Comparison of ENCODE assay signal across 15 mouse cellular contexts in the genomic region with DNA sequence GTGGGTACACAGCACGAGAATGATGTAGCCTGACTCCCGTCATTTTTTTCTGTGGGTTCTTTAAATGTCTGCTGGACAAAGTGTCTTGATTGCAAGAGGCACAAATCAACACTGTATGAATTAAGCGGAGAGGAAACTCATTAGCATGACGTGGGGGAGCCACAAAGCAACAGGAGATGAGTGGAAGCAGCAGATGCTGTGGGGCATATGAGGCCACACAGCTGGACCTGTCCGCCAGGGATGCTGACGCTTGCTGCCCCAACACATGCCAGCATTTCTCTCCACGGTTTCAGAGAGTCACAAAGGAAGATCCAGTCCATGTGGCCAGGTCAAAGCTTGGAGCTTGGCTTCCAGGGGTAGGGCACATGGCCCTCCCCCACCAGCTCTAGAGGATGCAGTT.
DNase-seq lines count a peak whose midpoint lies in the region; ATAC-seq and TF ChIP-seq lines count a peak whose summit lies in the region.
"Had no signal": no experiment of that assay in that cellular context is flagged by ENCODE, and none has a peak within 500 bp of the region (broad histone marks: within the 10 kb centered on the region; RNA-seq: fewer than 3 reads in every experiment).

No protein-coding gene starts in this region.

- ATAC-seq in forebrain, embryonic 13.5 days: peak; percentile 51; the same call in 1 of the 2 replicates
- no peak for ATAC-seq in forebrain, embryonic 11.5 days (replicated peaks; ENCODE audit: low FRiP score)
- ATAC-seq: liver, postnatal 0 days had no signal

- H3K9me3 ChIP-seq in forebrain, embryonic 13.5 days (replicated peaks): no peaks in the 10 kb centered on the region
- no peaks in the 10 kb centered on the region for H3K9me3 ChIP-seq in forebrain, embryonic 11.5 days (ENCODE audit: control insufficient read depth, low read length)
- H3K9me3 ChIP-seq: embryonic facial prominence, embryonic 10.5 days; heart, embryonic 15.5 days; kidney, embryonic 15.5 days; limb, embryonic 13.5 days had no signal

- H3K27me3 ChIP-seq in forebrain, embryonic 13.5 days: no peaks in the 10 kb centered on the region
- no peaks in the 10 kb centered on the region for H3K27me3 ChIP-seq in forebrain, embryonic 11.5 days (ENCODE audit: control insufficient read depth, insufficient read depth, low read length)
- H3K27me3 ChIP-seq: heart, embryonic 15.5 days; kidney, embryonic 15.5 days; limb, embryonic 13.5 days had no signal

- WGBS in forebrain, embryonic 13.5 days: 38% methylated on average over 7 of the region's 7 CpGs
- WGBS in forebrain, embryonic 11.5 days: 57% methylated on average over 7 of the region's 7 CpGs

- no peak for TF ChIP-seq CTCF in layer of hippocampus, adult 2 months (conservative IDR thresholded peaks at IDR 0.05)

- no peak for DNase-seq in forebrain, embryonic 11.5 days (ENCODE audit: low spot score)
- peak; percentile 16 to 20 for DNase-seq in layer of hippocampus, adult 2 months (ENCODE audit: low spot score in 2 of 2)
- no peak for DNase-seq in layer of hippocampus, adult 11-12 months (ENCODE audit: low spot score)
- peak; percentile 64 for DNase-seq in brain, adult 2 months (ENCODE audit: low read depth, low spot score)
- peak; percentile 74 for DNase-seq in retina, postnatal 1 day
- DNase-seq in T-cell, adult 2 months (ENCODE audit: low spot score): no peak
- DNase-seq in thymus, postnatal 10 days (ENCODE audit: low spot score in 2 of 2): no peak
- DNase-seq: adrenal gland, postnatal 10 days; liver, postnatal 0 days; lung, postnatal 36 days had no signal

- no peaks in the 10 kb centered on the region for H3K36me3 ChIP-seq in forebrain, embryonic 13.5 days (ENCODE audit: poor library complexity, severe bottlenecking)
- no peaks in the 10 kb centered on the region for H3K36me3 ChIP-seq in forebrain, embryonic 11.5 days (ENCODE audit: control insufficient read depth, insufficient read depth, low read length)
- H3K36me3 ChIP-seq: embryonic facial prominence, embryonic 10.5 days; heart, embryonic 15.5 days; kidney, embryonic 15.5 days; limb, embryonic 13.5 days had no signal

- H3K4me3 ChIP-seq in forebrain, embryonic 13.5 days: no peak overlapping the region
- H3K4me3 ChIP-seq in forebrain, embryonic 11.5 days (ENCODE audit: low read depth, low read length): no peak overlapping the region
- H3K4me3 ChIP-seq in layer of hippocampus, adult 2 months: no peak overlapping the region
- H3K4me3 ChIP-seq: embryonic facial prominence, embryonic 10.5 days; heart, embryonic 15.5 days; kidney, embryonic 15.5 days; limb, embryonic 13.5 days had no signal

- H3K27ac ChIP-seq in forebrain, embryonic 13.5 days: no peak overlapping the region
- no peak overlapping the region for H3K27ac ChIP-seq in forebrain, embryonic 11.5 days (ENCODE audit: low read depth, low read length)
- H3K27ac ChIP-seq in layer of hippocampus, adult 2 months: no peak overlapping the region
- H3K27ac ChIP-seq: embryonic facial prominence, embryonic 10.5 days; heart, embryonic 15.5 days; kidney, embryonic 15.5 days; limb, embryonic 13.5 days had no signal

- H3K4me2 ChIP-seq in forebrain, embryonic 13.5 days: no peak overlapping the region
- no peak overlapping the region for H3K4me2 ChIP-seq in forebrain, embryonic 11.5 days (ENCODE audit: low read depth, low read length, severe bottlenecking)
- H3K4me2 ChIP-seq: heart, embryonic 15.5 days; kidney, embryonic 15.5 days; limb, embryonic 13.5 days had no signal

- no peak overlapping the region for H3K9ac ChIP-seq in forebrain, embryonic 13.5 days
- H3K9ac ChIP-seq in forebrain, embryonic 11.5 days (ENCODE audit: low read length): no peak overlapping the region
- H3K9ac ChIP-seq: heart, embryonic 15.5 days; kidney, embryonic 15.5 days; limb, embryonic 13.5 days; liver, postnatal 0 days had no signal

- H3K4me1 ChIP-seq in forebrain, embryonic 13.5 days: 0 out of 2 replicates have a peak, but pooled peaks cover 6% of the 10 kb centered on the region
- no peaks in the 10 kb centered on the region for H3K4me1 ChIP-seq in forebrain, embryonic 11.5 days (replicated peaks; ENCODE audit: control insufficient read depth, insufficient read depth, low read length)
- H3K4me1 ChIP-seq: embryonic facial prominence, embryonic 10.5 days; heart, embryonic 15.5 days; kidney, embryonic 15.5 days; limb, embryonic 13.5 days had no signal

Comparison
In these comparisons a context has a peak if more than half of its experiments do, and no peak if none do; other contexts are left out.
1. DNase-seq: peak in layer of hippocampus, adult 2 months (2 of 2), brain, adult 2 months (single experiment) and retina, postnatal 1 day (single experiment); none in forebrain, embryonic 11.5 days (single experiment), layer of hippocampus, adult 11-12 months (single experiment), T-cell, adult 2 months (single experiment) and thymus, postnatal 10 days (0 of 2).